Mouse (Mus musculus) forebrain, embryonic 14.5 days (tissue): ENCODE measurements around the gene Cldn20. TPM values are rescaled to one million over a fixed set of nuclear protein-coding genes. Genes with fewer than 3 reads are reported as not detected.

Experiments used
- ATAC-seq: fragments of 200-750 bp; cut with Nextera tagmentation; 2 replicates; pipeline ENCODE4 v1.8.0; 2017; ENCODE audit warnings: mild to moderate bottlenecking, moderate library complexity
- DNase-seq: peaks from one replicate; pipeline ENCODE4 v3.0.0-alpha.2; 2015; ENCODE audit warnings: low spot score
- H3K27ac ChIP-seq: fragments of 300-500 bp; sonication (generic); 2 replicates; pipeline ENCODE4 v1.5.1; 2014; ENCODE audit warnings: low read depth, mild to moderate bottlenecking, control low read depth, low read length, moderate library complexity
- H3K27me3 ChIP-seq: fragments of 300-500 bp; sonication (generic); replicated peaks from 2 replicates; pipeline ENCODE4 v1.6.1; 2014; ENCODE audit warnings: low read length, control low read depth, mixed read lengths; ENCODE audit not compliant: control insufficient read depth, insufficient read depth
- H3K36me3 ChIP-seq: fragments of 300-500 bp; sonication (generic); 2 replicates; pipeline ENCODE4 v1.6.1; 2014; ENCODE audit warnings: low read length, control low read depth; ENCODE audit not compliant: control insufficient read depth, insufficient read depth
- H3K4me1 ChIP-seq: fragments of 300-500 bp; sonication (generic); 2 replicates; pipeline ENCODE4 v1.6.1; 2014; ENCODE audit warnings: antibody characterized with exemption, low read length, control low read depth; ENCODE audit not compliant: control insufficient read depth, insufficient read depth
- H3K4me2 ChIP-seq: fragments of 300-500 bp; sonication (generic); 2 replicates; pipeline ENCODE4 v1.6.1; 2014; ENCODE audit warnings: mild to moderate bottlenecking, control low read depth, low read length
- H3K4me3 ChIP-seq: fragments of 300-500 bp; sonication (generic); 2 replicates; pipeline ENCODE4 v1.5.1; 2014; ENCODE audit warnings: low read depth, low read length, control low read depth
- H3K9ac ChIP-seq: fragments of 300-500 bp; sonication (generic); 2 replicates; pipeline ENCODE4 v1.6.1; 2014; ENCODE audit warnings: mild to moderate bottlenecking, low read length, control low read depth, moderate library complexity
- H3K9me3 ChIP-seq: fragments of 300-500 bp; sonication (generic); replicated peaks from 2 replicates; pipeline ENCODE4 v1.6.1; 2016; ENCODE audit warnings: low read length, control low read depth, mixed read lengths; ENCODE audit not compliant: control insufficient read depth
- WGBS: fragments of 180-500 bp; shearing (Covaris S2); extraction: QIAGEN DNeasy Blood & Tissue Kit; methylation state at CpG from one replicate; pipeline ENCODE4 v1.1.7; 2014; 5-methylcytosine and 5-hydroxymethylcytosine counted together
- polyA plus RNA-seq: library from polyadenylated mRNA; unstranded; fragments of >200 nt; fragmentation: Nextera tagmentation; extraction: Ambion mirVana; gene quantifications from 2 replicates; pipeline ENCODE4 v1.2.1, GENCODE M21; 2014

Cldn20 gene
- polyA plus RNA-seq, 1 experiment from 2014 or later: 0.94 TPM

DNA sequence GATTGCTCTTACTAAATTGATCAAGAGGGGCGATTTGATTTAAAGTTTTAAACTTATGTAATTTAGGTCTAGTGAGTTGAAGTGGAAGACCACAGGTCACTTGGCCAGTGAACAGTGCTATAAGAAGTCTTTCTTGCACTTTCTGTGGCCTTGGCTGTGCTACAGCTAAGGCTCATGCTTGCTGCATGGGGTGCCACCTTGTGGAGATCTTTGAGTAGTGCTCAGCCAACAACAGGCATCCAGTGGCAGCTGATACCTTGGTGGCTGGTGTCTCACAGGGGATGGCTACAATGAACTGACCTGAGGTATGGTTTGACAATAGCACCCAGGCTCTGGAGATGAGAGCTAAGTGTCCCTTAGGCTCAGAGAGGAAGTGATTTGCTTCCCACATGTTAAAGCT, 22.5 kb upstream of the Cldn20 start:
- peak; percentile 85 for DNase-seq
- no peak overlapping the region for H3K4me3 ChIP-seq
- no peaks in the 10 kb centered on the region for H3K9me3 ChIP-seq
- no peaks in the 10 kb centered on the region for H3K27me3 ChIP-seq
- peaks cover 37% of the 10 kb centered on the region for H3K36me3 ChIP-seq
- no peak overlapping the region for H3K4me2 ChIP-seq
- H3K4me1 ChIP-seq: no peaks in the 10 kb centered on the region
- 12% methylated on average over 1 of the region's 1 CpGs for WGBS
- ATAC-seq: peak; percentile 87
- no peak overlapping the region for H3K27ac ChIP-seq
- no peak overlapping the region for H3K9ac ChIP-seq

DNA sequence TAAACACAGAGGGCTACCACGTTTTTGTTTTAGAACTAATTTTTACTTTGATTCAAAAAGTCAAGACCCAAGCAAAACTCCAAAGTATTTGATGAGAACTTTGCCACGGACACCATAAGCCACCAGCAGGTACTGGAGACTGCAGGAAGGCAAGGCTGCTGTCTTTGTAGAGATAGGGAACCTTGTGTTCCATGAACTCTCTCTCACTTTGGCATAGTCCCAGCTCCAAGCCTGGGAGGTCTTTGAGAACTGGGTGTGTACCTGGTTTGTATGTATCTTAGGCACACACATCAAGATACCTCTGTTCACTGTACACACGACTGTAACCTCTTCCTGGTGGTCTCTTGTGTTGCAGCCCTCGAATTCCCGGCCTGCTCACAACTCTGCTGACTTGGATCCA, 18.0 kb upstream of the Cldn20 start:
- Histone ChIP-seq H3K9ac (no peak overlapping the region), H3K27ac (no peak overlapping the region), H3K9me3 (no peaks in the 10 kb centered on the region), H3K36me3 (peaks cover 44% of the 10 kb centered on the region), H3K4me1 (no peaks in the 10 kb centered on the region), H3K27me3 (no peaks in the 10 kb centered on the region), H3K4me2 (no peak overlapping the region), H3K4me3 (no peak overlapping the region)
- no peak for ATAC-seq
- WGBS: 86% methylated on average over 5 of the region's 5 CpGs
- no peak for DNase-seq

DNA sequence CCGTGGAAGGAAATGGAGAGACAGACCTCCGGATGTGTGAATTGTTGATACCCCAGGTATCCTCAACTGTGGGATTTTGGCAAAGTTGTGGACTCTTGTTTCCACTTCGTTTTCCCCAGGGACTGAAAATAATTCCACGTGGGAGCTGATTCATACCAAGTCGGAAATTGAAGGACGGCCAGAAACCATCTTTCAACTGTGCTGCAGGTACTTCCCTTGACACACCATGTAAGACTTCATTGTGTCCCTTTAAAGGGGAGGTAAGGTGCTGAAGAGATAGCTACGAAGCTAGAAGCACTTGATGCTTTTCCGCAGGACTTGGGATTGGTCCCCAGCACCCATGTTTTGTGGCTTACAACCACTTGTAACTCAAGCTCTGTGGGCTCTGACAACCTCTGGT, 16.5 kb upstream of the Cldn20 start:
- Histone ChIP-seq H3K36me3 (peaks cover 50% of the 10 kb centered on the region), H3K4me1 (no peaks in the 10 kb centered on the region), H3K27me3 (no peaks in the 10 kb centered on the region), H3K9ac (no peak overlapping the region), H3K4me3 (no peak overlapping the region), H3K4me2 (no peak overlapping the region), H3K9me3 (no peaks in the 10 kb centered on the region), H3K27ac (no peak overlapping the region)
- ATAC-seq (no peak), DNase-seq (no peak)
- 94% methylated on average over 8 of the region's 8 CpGs for WGBS

DNA sequence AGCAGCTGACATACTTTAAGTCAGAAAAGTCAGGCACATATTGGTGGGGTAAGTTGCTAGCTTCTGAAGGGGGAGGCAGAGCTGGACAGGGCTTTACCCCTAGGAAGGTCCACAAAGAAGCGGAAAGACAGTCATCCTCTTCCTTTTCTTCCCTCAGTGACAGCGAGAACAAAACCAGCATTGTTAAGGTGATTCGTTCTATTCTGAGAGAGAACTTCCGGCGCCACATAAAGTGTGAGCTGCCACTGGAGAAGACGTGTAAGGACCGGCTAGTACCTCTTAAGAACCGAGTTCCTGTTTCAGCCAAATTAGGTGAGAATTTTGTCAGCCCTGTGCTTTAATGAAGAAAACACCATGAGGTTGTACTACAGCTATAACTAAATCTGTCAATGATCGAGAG, 15.9 kb upstream of the Cldn20 start:
- Histone ChIP-seq H3K27ac (no peak overlapping the region), H3K9me3 (no peaks in the 10 kb centered on the region), H3K4me2 (no peak overlapping the region), H3K9ac (no peak overlapping the region), H3K36me3 (peaks cover 48% of the 10 kb centered on the region), H3K27me3 (no peaks in the 10 kb centered on the region), H3K4me3 (no peak overlapping the region), H3K4me1 (no peaks in the 10 kb centered on the region)
- 56% methylated on average over 9 of the region's 9 CpGs for WGBS
- no peak for DNase-seq
- no peak for ATAC-seq

DNA sequence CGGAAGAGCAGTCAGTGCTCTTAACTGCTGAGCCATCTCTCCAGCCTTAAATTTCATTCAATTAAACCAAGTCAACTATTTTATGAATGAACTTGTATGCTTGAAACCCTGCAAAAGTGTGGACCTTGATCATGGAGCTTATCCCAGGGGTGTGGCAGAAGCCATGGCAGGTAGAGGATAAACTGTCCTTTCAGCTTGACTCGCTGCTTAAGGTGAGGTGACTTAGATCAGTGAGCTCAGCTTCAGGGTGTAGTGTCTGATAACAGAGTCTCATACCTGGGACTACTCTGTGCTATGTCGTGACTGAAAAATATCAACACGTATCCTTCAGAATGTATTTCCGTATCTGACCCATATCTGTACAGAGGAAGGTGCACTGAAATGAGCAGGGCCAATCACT, 12.0 kb upstream of the Cldn20 start:
- H3K4me1 ChIP-seq: no peaks in the 10 kb centered on the region
- ATAC-seq (no peak), DNase-seq (no peak)
- no peak overlapping the region for H3K27ac ChIP-seq
- no peak overlapping the region for H3K9ac ChIP-seq
- H3K27me3 ChIP-seq: no peaks in the 10 kb centered on the region
- no peak overlapping the region for H3K4me3 ChIP-seq
- no peaks in the 10 kb centered on the region for H3K9me3 ChIP-seq
- WGBS: 94% methylated on average over 5 of the region's 5 CpGs
- H3K4me2 ChIP-seq: no peak overlapping the region
- peaks cover 39% of the 10 kb centered on the region for H3K36me3 ChIP-seq

DNA sequence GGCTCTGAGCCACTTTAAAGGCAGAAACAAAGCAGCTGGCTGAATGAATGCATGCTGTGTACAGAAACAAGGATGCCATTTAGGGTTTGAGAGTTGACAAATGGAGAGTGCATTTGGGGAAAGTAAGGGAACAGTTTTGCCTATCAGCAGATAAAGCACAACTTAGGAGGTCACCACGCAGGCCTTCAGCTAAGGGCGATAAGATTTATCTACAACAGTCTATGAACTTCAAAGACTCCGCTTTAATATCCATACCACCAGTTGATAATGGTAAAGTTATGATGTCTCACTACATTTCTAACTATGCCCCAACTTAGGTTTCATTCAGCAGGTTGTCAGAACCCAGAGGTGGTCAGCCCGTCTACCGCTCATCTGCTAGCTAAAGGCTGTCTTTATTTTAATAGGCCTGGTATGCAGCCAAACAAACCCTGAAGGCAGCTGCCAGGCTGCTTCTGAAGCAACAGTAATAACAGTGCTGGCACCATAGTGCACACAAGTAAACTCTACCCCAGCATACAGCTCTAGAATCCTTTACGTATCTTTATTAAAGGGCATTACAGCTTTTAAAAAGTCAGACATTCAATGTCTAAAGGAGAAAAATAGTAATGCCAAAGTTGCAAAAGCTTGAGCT, 4.4 kb upstream of the Cldn20 start:
- H3K27ac ChIP-seq: no peak overlapping the region
- no peak overlapping the region for H3K4me2 ChIP-seq
- ATAC-seq (peak; percentile 77), DNase-seq (peak; percentile 68)
- H3K9ac ChIP-seq: no peak overlapping the region
- no peaks in the 10 kb centered on the region for H3K9me3 ChIP-seq
- H3K4me3 ChIP-seq: no peak overlapping the region
- 69% methylated on average over 6 of the region's 6 CpGs for WGBS
- no peaks in the 10 kb centered on the region for H3K4me1 ChIP-seq
- no peaks in the 10 kb centered on the region for H3K27me3 ChIP-seq
- 0 out of 2 replicates have a peak, but pooled peaks cover 1% of the 10 kb centered on the region for H3K36me3 ChIP-seq

DNA sequence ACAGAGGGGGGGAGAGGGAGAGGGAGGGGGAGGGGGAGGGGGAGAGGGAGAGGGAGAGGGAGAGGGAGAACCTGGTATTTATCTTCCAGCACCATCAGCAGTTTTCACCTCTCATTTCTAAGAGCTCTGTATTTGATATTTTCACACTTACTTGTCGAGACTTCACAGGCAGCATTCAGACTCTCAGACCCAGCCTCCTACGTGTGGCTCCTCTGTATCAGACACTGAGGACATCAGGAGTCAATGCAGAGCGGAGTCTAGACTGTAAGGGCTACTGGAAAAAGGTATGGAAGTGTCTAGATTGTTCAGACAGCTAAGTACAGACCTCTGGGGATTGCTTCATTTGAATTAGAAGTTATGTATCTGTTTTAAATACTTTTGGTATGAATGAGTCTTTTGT, 2.8 kb upstream of the Cldn20 start:
- Histone ChIP-seq H3K27me3 (no peaks in the 10 kb centered on the region), H3K27ac (no peak overlapping the region), H3K4me3 (no peak overlapping the region), H3K4me2 (no peak overlapping the region), H3K36me3 (no peaks in the 10 kb centered on the region), H3K9ac (no peak overlapping the region), H3K9me3 (no peaks in the 10 kb centered on the region), H3K4me1 (no peaks in the 10 kb centered on the region)
- DNase-seq: no peak
- no peak for ATAC-seq
- WGBS: 73% methylated on average over 3 of the region's 3 CpGs

DNA sequence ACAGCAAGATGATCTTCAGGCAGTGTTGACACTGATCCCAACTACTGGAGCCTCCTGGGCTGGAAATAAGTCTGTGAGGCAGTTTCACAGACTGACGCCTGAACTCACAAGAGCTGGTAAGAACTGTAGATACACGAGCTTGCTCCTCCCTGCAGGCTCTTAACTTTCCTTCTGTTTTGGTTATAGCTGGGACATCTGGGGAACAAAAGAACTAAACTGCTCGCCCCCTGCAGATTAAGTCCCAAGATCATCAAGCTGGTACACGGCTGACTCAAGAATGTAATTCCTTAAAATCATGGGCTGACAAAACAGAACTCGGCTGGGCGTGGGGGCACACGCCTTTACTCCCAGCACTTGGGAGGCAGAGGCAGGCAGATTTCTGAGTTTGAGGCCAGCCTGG, 1.8 kb upstream of the Cldn20 start:
- Histone ChIP-seq H3K27me3 (no peaks in the 10 kb centered on the region), H3K4me3 (no peak overlapping the region), H3K9ac (no peak overlapping the region), H3K4me1 (no peaks in the 10 kb centered on the region), H3K36me3 (no peaks in the 10 kb centered on the region), H3K4me2 (no peak overlapping the region), H3K9me3 (no peaks in the 10 kb centered on the region), H3K27ac (no peak overlapping the region)
- ATAC-seq (no peak), DNase-seq (no peak)
- WGBS: 63% methylated on average over 7 of the region's 7 CpGs

DNA sequence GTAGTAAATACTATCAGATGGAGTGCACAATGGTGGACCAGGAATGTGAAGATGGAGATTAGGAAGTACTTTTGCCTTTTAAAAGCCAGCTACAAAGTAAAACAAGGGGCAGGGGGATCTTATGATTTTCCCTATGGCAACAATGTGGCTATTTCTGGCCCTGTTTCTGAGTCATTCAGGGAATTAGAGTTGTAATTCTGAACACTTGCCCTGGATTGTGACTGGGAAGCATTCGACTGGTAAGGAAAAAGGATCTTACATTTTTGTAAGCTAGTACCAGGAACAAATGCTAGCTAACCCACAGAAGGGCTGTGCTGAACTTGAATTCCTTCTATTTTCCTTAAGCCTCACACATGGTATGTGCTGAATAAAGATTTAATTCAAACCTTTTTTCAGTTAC, 713 bp upstream of the Cldn20 start:
- no peak overlapping the region for H3K27ac ChIP-seq
- 83% methylated on average over 1 of the region's 1 CpGs for WGBS
- no peak for ATAC-seq

More for the DNA sequence above, 713 bp upstream of the Cldn20 start:
- Histone ChIP-seq H3K4me2 (no peak overlapping the region), H3K27me3 (no peaks in the 10 kb centered on the region), H3K9me3 (no peaks in the 10 kb centered on the region), H3K4me1 (no peaks in the 10 kb centered on the region), H3K9ac (no peak overlapping the region), H3K4me3 (no peak overlapping the region), H3K36me3 (no peaks in the 10 kb centered on the region)
- no peak for DNase-seq
